In the genomic region with DNA sequence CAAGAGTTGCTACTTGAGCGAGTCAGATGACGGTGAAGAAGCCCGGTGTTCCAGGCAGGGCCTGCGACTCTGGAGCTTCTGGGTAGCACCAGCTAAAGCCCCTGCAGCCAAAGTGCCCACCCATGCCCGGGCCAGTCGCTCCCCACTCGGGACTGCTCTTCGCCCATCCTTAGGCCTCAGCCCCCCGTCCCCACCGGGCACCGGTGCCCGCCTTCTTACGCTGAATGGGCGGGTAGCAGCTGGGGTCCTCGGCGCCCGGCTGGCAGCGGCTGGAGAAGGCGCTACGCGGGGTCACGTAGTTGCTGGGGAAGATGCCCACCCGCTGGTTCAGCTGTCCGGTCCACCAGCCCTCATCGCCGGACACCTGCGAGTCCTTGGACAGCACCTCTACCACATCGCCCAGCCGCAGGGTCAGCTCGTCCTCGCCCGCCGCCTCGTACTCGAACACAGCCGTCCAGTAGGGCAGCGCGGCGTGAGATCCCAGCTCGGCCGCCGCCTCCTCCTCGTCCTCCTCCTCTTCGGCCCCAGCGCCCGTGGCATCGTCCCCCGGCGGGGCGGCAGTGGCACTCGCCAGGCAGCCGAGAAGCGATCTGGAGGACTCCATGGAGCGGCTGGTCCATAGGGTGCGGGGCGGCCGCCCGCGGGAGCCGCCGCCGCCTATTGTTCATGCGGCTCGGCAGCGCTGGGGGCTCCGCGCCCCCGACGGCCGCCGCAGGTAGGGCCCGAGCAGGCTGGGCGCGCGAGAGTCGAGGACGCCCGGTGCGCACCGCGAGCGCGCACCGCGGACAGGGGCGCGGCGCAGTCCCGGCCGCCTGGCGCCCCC, we compare ENCODE assay signal across 8 mouse cellular contexts. TPM values are rescaled to one million over a fixed set of nuclear protein-coding genes. Genes with fewer than 3 reads are reported as not detected.
A peak's percentile ranks its signal among the peaks of the same experiment; 100 is the strongest.
DNase-seq lines count a peak whose midpoint lies in the region; ATAC-seq and TF ChIP-seq lines count a peak whose summit lies in the region.

No protein-coding gene starts in this region.

- TF ChIP-seq CTCF in bone marrow macrophage, adult 2 months (IDR thresholded peaks at IDR 0.05; ENCODE audit: low read depth, low read length): no peak
- no peak for TF ChIP-seq CTCF in liver, postnatal 0 days (IDR thresholded peaks at IDR 0.05; ENCODE audit: low read depth)

- H3K4me1 ChIP-seq in bone marrow macrophage, adult 2 months (ENCODE audit: control insufficient read depth, insufficient read depth, low read length): peaks cover 28% of the 10 kb centered on the region
- 0 out of 2 replicates have a peak, but pooled peaks cover 2% of the 10 kb centered on the region for H3K4me1 ChIP-seq in forebrain, embryonic 11.5 days (replicated peaks; ENCODE audit: control insufficient read depth, insufficient read depth, low read length)
- H3K4me1 ChIP-seq in intestine, embryonic 14.5 days (replicated peaks; ENCODE audit: control insufficient read depth, insufficient read depth, low read length): no peaks in the 10 kb centered on the region; the same call in 1 of the 2 replicates
- H3K4me1 ChIP-seq in liver, postnatal 0 days (ENCODE audit: insufficient read depth): peaks cover 11% of the 10 kb centered on the region
- H3K4me1 ChIP-seq in neural tube, embryonic 13.5 days (replicated peaks): peaks cover 28% of the 10 kb centered on the region

- TF ChIP-seq EP300 in liver, postnatal 0 days (IDR thresholded peaks at IDR 0.05; ENCODE audit: low read depth): no peak

- peak overlapping the region; percentile 83 for H3K4me2 ChIP-seq in forebrain, embryonic 11.5 days (ENCODE audit: low read depth, low read length, severe bottlenecking)
- peak overlapping the region; percentile 76 for H3K4me2 ChIP-seq in intestine, embryonic 14.5 days (ENCODE audit: low read length)
- H3K4me2 ChIP-seq in liver, postnatal 0 days (ENCODE audit: low read depth, low read length): peak overlapping the region; percentile 86
- peak overlapping the region; percentile 67 for H3K4me2 ChIP-seq in neural tube, embryonic 13.5 days

- peak; percentile 17 to 20 for DNase-seq in heart, adult 18-20 months
- no peak for DNase-seq in heart, adult 9 months (ENCODE audit: low spot score in 2 of 2)
- DNase-seq in forebrain, embryonic 11.5 days (ENCODE audit: low spot score): peak; percentile 75
- peak; percentile 73 for DNase-seq in intestine, embryonic 14.5 days (ENCODE audit: low spot score)
- peak; percentile 34 for DNase-seq in liver, postnatal 0 days
- DNase-seq in urinary bladder, postnatal 14 days (ENCODE audit: low spot score): peak; percentile 32

- peaks cover 4% of the 10 kb centered on the region; the same call in 1 of the 2 replicates for H3K27me3 ChIP-seq in forebrain, embryonic 11.5 days (ENCODE audit: control insufficient read depth, insufficient read depth, low read length)
- peaks cover 20% of the 10 kb centered on the region for H3K27me3 ChIP-seq in intestine, embryonic 14.5 days (replicated peaks; ENCODE audit: control insufficient read depth, insufficient read depth, low read length)
- H3K27me3 ChIP-seq in liver, postnatal 0 days (ENCODE audit: insufficient read depth, low read length): peaks cover 54% of the 10 kb centered on the region
- H3K27me3 ChIP-seq in neural tube, embryonic 13.5 days: peaks cover 26% of the 10 kb centered on the region

- peak; percentile 54 for ATAC-seq in forebrain, embryonic 11.5 days (replicated peaks; ENCODE audit: low FRiP score)
- peak; percentile 25 for ATAC-seq in intestine, embryonic 14.5 days (replicated peaks; ENCODE audit: low FRiP score, low TSS enrichment, low read depth)
- no peak; the same call in 1 of the 2 replicates for ATAC-seq in liver, postnatal 0 days
- peak; percentile 71 for ATAC-seq in neural tube, embryonic 13.5 days (ENCODE audit: low read depth)

- no peak for TF ChIP-seq POLR2A in bone marrow macrophage, adult 2 months (IDR thresholded peaks at IDR 0.05; ENCODE audit: borderline replicate concordance, low read depth, low read length)

- peak overlapping the region; percentile 76 for H3K4me3 ChIP-seq in bone marrow macrophage, adult 2 months (ENCODE audit: insufficient read depth, low read length)
- H3K4me3 ChIP-seq in forebrain, embryonic 11.5 days (ENCODE audit: low read depth, low read length): peak overlapping the region; percentile 79
- H3K4me3 ChIP-seq in intestine, embryonic 14.5 days (ENCODE audit: low read depth, low read length): peak overlapping the region; percentile 50
- peak overlapping the region; percentile 54 for H3K4me3 ChIP-seq in liver, postnatal 0 days (ENCODE audit: low read depth, low read length)
- peak overlapping the region; percentile 82 for H3K4me3 ChIP-seq in neural tube, embryonic 13.5 days

- 1% methylated on average over 68 of the region's 91 CpGs for WGBS in forebrain, embryonic 11.5 days
- WGBS in intestine, embryonic 14.5 days: 1% methylated on average over 79 of the region's 91 CpGs
- WGBS in liver, postnatal 0 days (ENCODE audit: insufficient replicate concordance): 2% methylated on average over 52 of the region's 91 CpGs
- under 1% methylated on average over 87 of the region's 91 CpGs for WGBS in neural tube, embryonic 13.5 days

- no peaks in the 10 kb centered on the region for H3K9me3 ChIP-seq in forebrain, embryonic 11.5 days (ENCODE audit: control insufficient read depth, low read length)
- H3K9me3 ChIP-seq in intestine, embryonic 14.5 days (ENCODE audit: control insufficient read depth, low read length): no peaks in the 10 kb centered on the region
- H3K9me3 ChIP-seq in liver, postnatal 0 days (ENCODE audit: low read length): no peaks in the 10 kb centered on the region
- H3K9me3 ChIP-seq in neural tube, embryonic 13.5 days: no peaks in the 10 kb centered on the region

- H3K36me3 ChIP-seq in forebrain, embryonic 11.5 days (ENCODE audit: control insufficient read depth, insufficient read depth, low read length): no peaks in the 10 kb centered on the region
- H3K36me3 ChIP-seq in intestine, embryonic 14.5 days (ENCODE audit: control insufficient read depth, insufficient read depth, low read length): no peaks in the 10 kb centered on the region
- H3K36me3 ChIP-seq in liver, postnatal 0 days (replicated peaks; ENCODE audit: insufficient read depth, low read length): no peaks in the 10 kb centered on the region
- H3K36me3 ChIP-seq in neural tube, embryonic 13.5 days: no peaks in the 10 kb centered on the region

- H3K9ac ChIP-seq in forebrain, embryonic 11.5 days (ENCODE audit: low read length): peak overlapping the region; percentile 74
- H3K9ac ChIP-seq in intestine, embryonic 14.5 days (ENCODE audit: low read length): peak overlapping the region; percentile 49
- peak overlapping the region; percentile 54 for H3K9ac ChIP-seq in liver, postnatal 0 days (replicated peaks)
- H3K9ac ChIP-seq in neural tube, embryonic 13.5 days: peak overlapping the region; percentile 89

- H3K27ac ChIP-seq in bone marrow macrophage, adult 2 months (ENCODE audit: insufficient read depth, low read depth, low read length): no peak overlapping the region
- no peak overlapping the region for H3K27ac ChIP-seq in forebrain, embryonic 11.5 days (ENCODE audit: low read depth, low read length)
- H3K27ac ChIP-seq in intestine, embryonic 14.5 days (ENCODE audit: low read depth): peak overlapping the region; percentile 51
- peak overlapping the region; percentile 41; the same call in 1 of the 2 replicates for H3K27ac ChIP-seq in liver, postnatal 0 days (ENCODE audit: low read depth)
- peak overlapping the region; percentile 75 for H3K27ac ChIP-seq in neural tube, embryonic 13.5 days (replicated peaks)

RNA-seq across cellular contexts. Expression of gene Map3k9, which starts 0.5 kb away (rescaled TPM):
- total RNA-seq in heart, adult 18-20 months (2021): under 1 TPM; 0.05 to 0.28 TPM
- polyA plus RNA-seq in bone marrow macrophage, adult 2 months (2012; ENCODE audit: insufficient read depth, insufficient read length, missing spikeins): 7.5 and 9.2 TPM in 2 replicates
- 3.0 and 3.9 TPM in 2 replicates for polyA plus RNA-seq in forebrain, embryonic 11.5 days (2014; fragmentation: Nextera tagmentation; extraction: Ambion mirVana)
- polyA plus RNA-seq in intestine, embryonic 14.5 days (2014; fragmentation: Nextera tagmentation; extraction: Ambion mirVana): 1.5 and 2.4 TPM in 2 replicates
- 0.19 and 0.27 TPM in 2 replicates for polyA plus RNA-seq in liver, postnatal 0 days (2015; fragmentation: Nextera tagmentation; extraction: Ambion mirVana)
- 8.1 and 9.4 TPM in 2 replicates for polyA plus RNA-seq in neural tube, embryonic 13.5 days (2015; fragmentation: Nextera tagmentation; extraction: Ambion mirVana)

Comparison
In these comparisons a context has a peak if more than half of its experiments do, and no peak if none do; other contexts are left out.
1. DNase-seq: peak in heart, adult 18-20 months (2 of 2), forebrain, embryonic 11.5 days (single experiment), intestine, embryonic 14.5 days (single experiment), liver, postnatal 0 days (single experiment) and urinary bladder, postnatal 14 days (single experiment); none in heart, adult 9 months (0 of 2).
2. H3K27ac ChIP-seq: peak in intestine, embryonic 14.5 days (single experiment), liver, postnatal 0 days (single experiment) and neural tube, embryonic 13.5 days (single experiment); none in bone marrow macrophage, adult 2 months (single experiment) and forebrain, embryonic 11.5 days (single experiment).
3. Peak in every context shown above with its lines, with median percentiles within 50 percentile points of each other: H3K4me3 ChIP-seq, H3K4me2 ChIP-seq and H3K9ac ChIP-seq.